Mouse (Mus musculus): ENCODE measurements at regions not wholly inside any gene's neighbourhood (a gene's known extent, or its start where the extent isn't known, plus 50 kb on each side); places are given as distances from the start of the nearest gene placed in this dataset.

DNA sequence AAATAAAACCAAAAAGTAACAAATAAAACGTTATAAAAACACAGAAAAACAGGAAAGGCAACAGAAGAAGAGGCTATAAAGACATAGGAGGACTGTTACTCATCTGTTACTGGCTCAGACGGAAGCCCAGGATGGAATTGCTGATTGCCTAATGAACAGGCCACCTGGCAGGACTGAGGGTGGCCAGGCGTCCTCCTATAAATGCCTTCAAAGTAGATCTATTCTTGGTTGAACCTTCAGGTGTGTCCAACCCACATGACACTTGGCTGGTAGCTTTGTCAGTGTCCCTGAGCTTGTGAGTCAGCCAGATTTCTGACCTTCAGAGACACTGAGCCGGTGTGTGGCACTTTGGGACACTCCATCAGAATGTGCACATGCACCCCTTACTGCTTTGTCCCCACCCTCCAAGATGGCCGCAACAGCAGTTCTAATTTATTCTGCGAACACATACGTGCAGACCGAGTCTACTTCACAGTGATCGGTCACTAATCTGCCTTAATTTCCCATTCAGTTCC lies 222.5 kb upstream of the Runx1 start:
- no peak overlapping the region for H3K4me3 ChIP-seq (ENCODE audit: low read depth, low read length)
- H3K27ac ChIP-seq (ENCODE audit: low read length), result no peak overlapping the region
- ATAC-seq (ENCODE audit: insufficient number of reproducible peaks, insufficient read depth, low FRiP score, low read depth), result no peak
- H3K9me3 ChIP-seq (ENCODE audit: control insufficient read depth, low read depth, low read length), result no peaks in the 10 kb centered on the region
- H3K4me2 ChIP-seq (replicated peaks; ENCODE audit: low read depth, low read length), result no peak overlapping the region
- no peaks in the 10 kb centered on the region for H3K27me3 ChIP-seq (ENCODE audit: control insufficient read depth, insufficient read depth, low read length)
- no peak overlapping the region for H3K9ac ChIP-seq (replicated peaks; ENCODE audit: low read depth, low read length)
- no peaks in the 10 kb centered on the region for H3K4me1 ChIP-seq (ENCODE audit: control insufficient read depth, insufficient read depth, low read length)
- WGBS, result 85% methylated on average over 9 of the region's 9 CpGs
- H3K36me3 ChIP-seq (ENCODE audit: control insufficient read depth, insufficient read depth, low read length), result no peaks in the 10 kb centered on the region

DNA sequence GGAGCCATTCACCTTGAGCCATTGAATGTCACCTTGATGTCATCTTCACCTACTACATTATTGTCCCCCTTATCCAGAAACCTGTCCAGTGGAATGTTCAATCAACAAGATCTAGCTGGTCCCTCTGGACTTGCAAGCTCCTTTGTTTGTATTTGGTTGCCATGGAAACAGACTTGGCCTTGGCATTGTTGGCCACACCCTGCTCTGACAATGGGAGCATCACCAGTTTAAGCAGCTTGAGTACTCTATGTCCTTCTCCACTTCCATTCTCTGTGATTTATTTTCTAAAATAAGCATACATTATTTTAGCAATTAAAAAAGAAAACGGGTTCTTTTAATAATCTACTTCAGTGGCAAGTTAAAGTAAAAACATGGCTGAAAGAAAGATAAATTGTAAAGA lies 221.6 kb upstream of the Runx1 start:
- H3K9ac ChIP-seq (replicated peaks; ENCODE audit: low read depth, low read length), result no peak overlapping the region
- H3K9me3 ChIP-seq (ENCODE audit: control insufficient read depth, low read depth, low read length), result no peaks in the 10 kb centered on the region
- H3K27ac ChIP-seq (ENCODE audit: low read length), result no peak overlapping the region
- no peak overlapping the region for H3K4me3 ChIP-seq (ENCODE audit: low read depth, low read length)
- no peak for ATAC-seq (ENCODE audit: insufficient number of reproducible peaks, insufficient read depth, low FRiP score, low read depth)
- H3K36me3 ChIP-seq (ENCODE audit: control insufficient read depth, insufficient read depth, low read length), result no peaks in the 10 kb centered on the region
- WGBS, result 78% methylated on average over 1 of the region's 1 CpGs
- H3K4me2 ChIP-seq (replicated peaks; ENCODE audit: low read depth, low read length), result no peak overlapping the region
- no peaks in the 10 kb centered on the region for H3K27me3 ChIP-seq (ENCODE audit: control insufficient read depth, insufficient read depth, low read length)
- no peaks in the 10 kb centered on the region for H3K4me1 ChIP-seq (ENCODE audit: control insufficient read depth, insufficient read depth, low read length)

DNA sequence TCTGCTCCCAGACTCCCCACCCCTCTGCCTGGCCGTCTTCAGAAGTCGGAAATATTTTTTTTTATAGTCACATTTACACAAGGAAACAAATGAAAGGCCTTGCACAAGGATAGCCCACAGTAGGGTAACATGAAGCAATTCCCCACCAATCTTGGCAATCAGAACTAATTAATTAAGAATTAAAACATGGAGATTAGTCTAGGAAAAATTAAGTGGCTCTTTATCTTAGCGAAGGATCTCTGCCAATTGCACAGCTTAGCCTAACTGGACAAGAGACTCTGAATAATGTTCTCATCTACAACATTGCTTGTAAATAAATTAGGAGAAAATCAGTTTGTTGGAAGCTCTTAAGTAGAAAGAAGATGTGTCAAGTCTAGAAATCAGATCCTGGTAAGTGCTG lies 220.3 kb upstream of the Runx1 start:
- Histone ChIP-seq H3K27ac (ENCODE audit: low read length) (no peak overlapping the region), H3K4me3 (ENCODE audit: low read depth, low read length) (no peak overlapping the region), H3K9ac (replicated peaks; ENCODE audit: low read depth, low read length) (no peak overlapping the region), H3K9me3 (ENCODE audit: control insufficient read depth, low read depth, low read length) (no peaks in the 10 kb centered on the region), H3K4me2 (replicated peaks; ENCODE audit: low read depth, low read length) (no peak overlapping the region), H3K36me3 (ENCODE audit: control insufficient read depth, insufficient read depth, low read length) (no peaks in the 10 kb centered on the region), H3K4me1 (ENCODE audit: control insufficient read depth, insufficient read depth, low read length) (no peaks in the 10 kb centered on the region), H3K27me3 (ENCODE audit: control insufficient read depth, insufficient read depth, low read length) (no peaks in the 10 kb centered on the region)
- no peak for ATAC-seq (ENCODE audit: insufficient number of reproducible peaks, insufficient read depth, low FRiP score, low read depth)
- 86% methylated on average over 3 of the region's 3 CpGs for WGBS

DNA sequence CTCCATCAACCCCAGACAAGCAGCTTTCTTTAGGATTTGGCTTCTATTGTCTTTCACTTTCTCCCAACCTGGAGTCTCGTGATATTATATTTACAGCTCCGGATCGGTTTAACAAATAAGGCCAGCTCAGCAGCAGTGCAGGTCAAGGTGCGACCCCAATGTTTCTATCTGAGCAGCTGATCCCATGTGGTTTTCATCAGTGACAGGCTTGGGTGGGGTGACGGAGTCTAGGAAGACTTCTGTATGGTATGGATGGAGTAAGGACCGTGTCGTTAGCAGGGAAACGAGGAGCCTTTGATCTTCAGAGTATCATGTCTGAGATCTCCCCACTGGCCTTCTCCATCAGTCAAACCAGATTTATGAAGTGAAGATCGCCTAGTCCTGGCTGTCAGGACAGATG lies 217.4 kb upstream of the Runx1 start:
- no peak overlapping the region for H3K4me3 ChIP-seq (ENCODE audit: low read depth, low read length)
- H3K4me1 ChIP-seq (ENCODE audit: control insufficient read depth, insufficient read depth, low read length), result no peaks in the 10 kb centered on the region
- no peak overlapping the region for H3K27ac ChIP-seq (ENCODE audit: low read length)
- no peaks in the 10 kb centered on the region for H3K9me3 ChIP-seq (ENCODE audit: control insufficient read depth, low read depth, low read length)
- no peaks in the 10 kb centered on the region for H3K36me3 ChIP-seq (ENCODE audit: control insufficient read depth, insufficient read depth, low read length)
- 38% methylated on average over 9 of the region's 9 CpGs for WGBS
- no peaks in the 10 kb centered on the region for H3K27me3 ChIP-seq (ENCODE audit: control insufficient read depth, insufficient read depth, low read length)
- H3K9ac ChIP-seq (replicated peaks; ENCODE audit: low read depth, low read length), result no peak overlapping the region
- ATAC-seq (ENCODE audit: insufficient number of reproducible peaks, insufficient read depth, low FRiP score, low read depth), result no peak
- H3K4me2 ChIP-seq (replicated peaks; ENCODE audit: low read depth, low read length), result no peak overlapping the region

DNA sequence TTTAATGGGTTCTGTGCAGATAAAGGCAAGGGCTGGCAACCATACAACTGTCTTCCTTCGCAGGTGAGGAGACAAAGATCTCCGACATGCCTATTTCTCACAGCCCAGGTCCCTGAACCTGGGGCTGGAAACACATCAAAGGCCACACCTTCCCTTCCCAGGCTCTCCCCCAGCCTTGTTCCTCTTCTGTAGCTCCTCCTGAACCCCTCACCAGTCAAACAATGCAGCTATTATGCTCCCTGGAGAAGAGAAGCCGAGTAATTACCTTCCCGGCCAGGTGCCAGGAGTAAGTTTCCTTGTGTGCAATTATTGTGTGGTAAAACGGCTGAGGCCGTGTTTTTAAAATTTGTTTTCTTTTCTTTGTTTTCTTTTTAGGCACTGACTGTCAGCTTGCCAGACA lies 217.0 kb upstream of the Runx1 start:
- Histone ChIP-seq H3K9ac (replicated peaks; ENCODE audit: low read depth, low read length) (no peak overlapping the region), H3K27ac (ENCODE audit: low read length) (no peak overlapping the region)
- ATAC-seq (ENCODE audit: insufficient number of reproducible peaks, insufficient read depth, low FRiP score, low read depth), result no peak

DNA sequence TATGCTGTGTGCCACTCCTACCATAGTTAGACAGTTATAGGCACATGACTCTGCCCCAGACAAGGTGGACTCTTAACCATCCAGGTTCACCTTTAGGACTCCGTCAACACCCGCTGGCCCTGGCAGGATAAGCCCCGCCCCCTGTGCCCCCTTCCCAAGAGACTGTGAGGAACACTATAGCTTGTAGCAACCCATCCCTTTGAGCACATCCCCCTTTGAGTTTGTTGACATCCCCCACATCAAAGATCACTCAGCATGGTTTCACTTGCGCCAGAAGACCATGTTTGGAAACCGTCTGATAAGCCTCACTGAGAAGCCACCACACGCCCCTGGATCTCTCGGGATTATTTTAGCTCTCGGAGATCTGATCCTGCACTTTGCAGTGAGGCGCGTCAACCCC lies 216.5 kb upstream of the Runx1 start:
- H3K9ac ChIP-seq (replicated peaks; ENCODE audit: low read depth, low read length), result no peak overlapping the region
- ATAC-seq (ENCODE audit: insufficient number of reproducible peaks, insufficient read depth, low FRiP score, low read depth), result no peak
- WGBS, result 61% methylated on average over 10 of the region's 10 CpGs

More for the DNA sequence above, 217.0 kb upstream of the Runx1 start:
- H3K36me3 ChIP-seq (ENCODE audit: control insufficient read depth, insufficient read depth, low read length), result no peaks in the 10 kb centered on the region
- no peak overlapping the region for H3K4me2 ChIP-seq (replicated peaks; ENCODE audit: low read depth, low read length)
- H3K27me3 ChIP-seq (ENCODE audit: control insufficient read depth, insufficient read depth, low read length), result no peaks in the 10 kb centered on the region
- WGBS, result 45% methylated on average over 6 of the region's 6 CpGs
- no peaks in the 10 kb centered on the region for H3K4me1 ChIP-seq (ENCODE audit: control insufficient read depth, insufficient read depth, low read length)
- no peaks in the 10 kb centered on the region for H3K9me3 ChIP-seq (ENCODE audit: control insufficient read depth, low read depth, low read length)
- H3K4me3 ChIP-seq (ENCODE audit: low read depth, low read length), result no peak overlapping the region

DNA sequence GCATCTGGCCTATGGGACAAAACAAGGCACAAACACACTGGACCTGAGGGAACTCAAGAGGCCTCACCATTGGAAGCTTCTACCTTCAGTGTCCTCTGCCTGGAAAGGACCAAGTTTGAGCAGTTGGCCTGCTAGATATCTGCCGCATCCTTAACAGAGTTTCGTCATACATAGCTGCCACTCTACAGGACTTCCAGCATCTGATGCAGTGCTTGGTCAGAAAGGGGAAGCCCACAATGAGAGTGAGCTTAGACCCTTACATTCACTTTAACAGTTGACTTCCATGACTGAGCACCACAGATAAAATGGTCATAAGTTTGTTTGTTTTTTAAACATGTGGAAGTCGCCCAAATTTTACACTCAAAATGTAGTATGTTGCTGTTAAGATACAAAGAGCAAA lies 215.9 kb upstream of the Runx1 start:
- H3K9ac ChIP-seq (replicated peaks; ENCODE audit: low read depth, low read length), result no peak overlapping the region
- H3K4me3 ChIP-seq (ENCODE audit: low read depth, low read length), result no peak overlapping the region
- no peak overlapping the region for H3K27ac ChIP-seq (ENCODE audit: low read length)
- no peak for ATAC-seq (ENCODE audit: insufficient number of reproducible peaks, insufficient read depth, low FRiP score, low read depth)
- no peak overlapping the region for H3K4me2 ChIP-seq (replicated peaks; ENCODE audit: low read depth, low read length)
- H3K9me3 ChIP-seq (ENCODE audit: control insufficient read depth, low read depth, low read length), result no peaks in the 10 kb centered on the region
- WGBS, result 92% methylated on average over 3 of the region's 3 CpGs
- no peaks in the 10 kb centered on the region for H3K36me3 ChIP-seq (ENCODE audit: control insufficient read depth, insufficient read depth, low read length)
- H3K27me3 ChIP-seq (ENCODE audit: control insufficient read depth, insufficient read depth, low read length), result no peaks in the 10 kb centered on the region
- H3K4me1 ChIP-seq (ENCODE audit: control insufficient read depth, insufficient read depth, low read length), result no peaks in the 10 kb centered on the region

More for the DNA sequence above, 216.5 kb upstream of the Runx1 start:
- Histone ChIP-seq H3K4me1 (ENCODE audit: control insufficient read depth, insufficient read depth, low read length) (no peaks in the 10 kb centered on the region), H3K36me3 (ENCODE audit: control insufficient read depth, insufficient read depth, low read length) (no peaks in the 10 kb centered on the region), H3K9me3 (ENCODE audit: control insufficient read depth, low read depth, low read length) (no peaks in the 10 kb centered on the region), H3K4me2 (replicated peaks; ENCODE audit: low read depth, low read length) (no peak overlapping the region), H3K27me3 (ENCODE audit: control insufficient read depth, insufficient read depth, low read length) (no peaks in the 10 kb centered on the region), H3K27ac (ENCODE audit: low read length) (no peak overlapping the region), H3K4me3 (ENCODE audit: low read depth, low read length) (no peak overlapping the region)

DNA sequence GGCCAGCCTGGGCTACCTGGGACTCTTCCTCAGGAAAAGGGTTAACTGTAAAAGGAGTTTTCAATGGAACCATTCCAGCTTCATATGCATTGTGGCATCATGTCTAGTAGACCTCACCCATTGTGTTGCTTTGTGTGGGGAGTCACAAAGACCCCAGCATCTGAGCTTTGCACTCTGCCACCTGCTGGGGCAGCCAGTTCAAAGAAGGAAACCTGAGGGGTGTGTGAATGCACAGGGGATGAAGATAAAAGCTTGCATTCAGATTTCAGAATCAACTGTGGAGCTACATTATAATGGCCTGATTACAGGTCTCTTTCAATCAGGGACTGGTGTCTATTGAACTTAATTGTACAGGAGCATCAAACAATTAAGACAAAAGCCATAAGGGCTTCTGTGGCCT lies 215.4 kb upstream of the Runx1 start:
- no peak for ATAC-seq (ENCODE audit: insufficient number of reproducible peaks, insufficient read depth, low FRiP score, low read depth)
- Histone ChIP-seq H3K4me2 (replicated peaks; ENCODE audit: low read depth, low read length) (no peak overlapping the region), H3K36me3 (ENCODE audit: control insufficient read depth, insufficient read depth, low read length) (no peaks in the 10 kb centered on the region)

DNA sequence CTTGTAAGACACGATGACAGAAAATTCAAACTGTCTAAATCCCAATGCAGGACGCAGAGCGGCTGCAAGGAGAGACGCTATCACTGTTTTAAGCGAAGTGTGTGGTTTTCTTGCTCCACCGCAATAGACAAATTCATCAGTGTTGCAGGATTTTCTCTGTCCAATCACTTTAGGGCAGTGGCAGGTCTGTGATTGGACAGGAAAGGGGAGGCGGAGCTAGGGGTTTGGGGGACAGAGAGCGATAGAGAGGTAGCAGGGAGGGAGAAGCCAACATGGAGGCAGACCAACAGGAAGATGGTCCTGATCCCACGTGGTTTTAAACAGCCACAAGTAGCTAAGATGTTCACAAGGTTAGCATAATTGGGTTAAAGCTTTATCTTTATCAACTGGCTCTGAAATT lies 209.7 kb upstream of the Runx1 start:
- Histone ChIP-seq H3K27ac (ENCODE audit: low read length) (no peak overlapping the region), H3K27me3 (ENCODE audit: control insufficient read depth, insufficient read depth, low read length) (no peaks in the 10 kb centered on the region), H3K9ac (replicated peaks; ENCODE audit: low read depth, low read length) (no peak overlapping the region), H3K4me1 (ENCODE audit: control insufficient read depth, insufficient read depth, low read length) (no peaks in the 10 kb centered on the region), H3K9me3 (ENCODE audit: control insufficient read depth, low read depth, low read length) (no peaks in the 10 kb centered on the region), H3K4me2 (replicated peaks; ENCODE audit: low read depth, low read length) (no peak overlapping the region), H3K4me3 (ENCODE audit: low read depth, low read length) (no peak overlapping the region), H3K36me3 (ENCODE audit: control insufficient read depth, insufficient read depth, low read length) (no peaks in the 10 kb centered on the region)
- no peak for ATAC-seq (ENCODE audit: insufficient number of reproducible peaks, insufficient read depth, low FRiP score, low read depth)
- WGBS, result 89% methylated on average over 9 of the region's 9 CpGs

More for the DNA sequence above, 215.4 kb upstream of the Runx1 start:
- H3K9me3 ChIP-seq (ENCODE audit: control insufficient read depth, low read depth, low read length), result no peaks in the 10 kb centered on the region
- H3K4me3 ChIP-seq (ENCODE audit: low read depth, low read length), result no peak overlapping the region
- H3K4me1 ChIP-seq (ENCODE audit: control insufficient read depth, insufficient read depth, low read length), result no peaks in the 10 kb centered on the region
- no peaks in the 10 kb centered on the region for H3K27me3 ChIP-seq (ENCODE audit: control insufficient read depth, insufficient read depth, low read length)
- no peak overlapping the region for H3K27ac ChIP-seq (ENCODE audit: low read length)
- H3K9ac ChIP-seq (replicated peaks; ENCODE audit: low read depth, low read length), result no peak overlapping the region

All from stomach, embryonic 14.5 days (tissue).